Mouse (Mus musculus) midbrain, embryonic 16.5 days (tissue): ENCODE results near the gene Strada. TPM values are rescaled to one million over a fixed set of nuclear protein-coding genes. Genes with fewer than 3 reads are reported as not detected.

Experiments
- ATAC-seq: fragments of 200-750 bp; cut with Nextera tagmentation; 2 replicates; pipeline ENCODE4 v1.8.0; 2017; ENCODE audit warnings: moderate TSS enrichment
- H3K27ac ChIP-seq: fragments of 300-500 bp; sonication (generic); 2 replicates; pipeline ENCODE4 v1.5.1; 2014; ENCODE audit warnings: mild to moderate bottlenecking, low read length, mixed read lengths
- H3K27me3 ChIP-seq: fragments of 300-500 bp; sonication (generic); 2 replicates; pipeline ENCODE4 v1.6.1; 2014; ENCODE audit warnings: low read depth, low read length, mixed read lengths; ENCODE audit not compliant: control insufficient read depth, insufficient read depth
- H3K36me3 ChIP-seq: fragments of 300-500 bp; sonication (generic); 2 replicates; pipeline ENCODE4 v1.6.1; 2014; ENCODE audit warnings: mild to moderate bottlenecking, low read length, moderate library complexity, mixed read lengths; ENCODE audit not compliant: control insufficient read depth, insufficient read depth
- H3K4me1 ChIP-seq: fragments of 300-500 bp; sonication (generic); 2 replicates; pipeline ENCODE4 v1.6.1; 2014; ENCODE audit warnings: mild to moderate bottlenecking, low read length, mixed read lengths; ENCODE audit not compliant: control insufficient read depth, insufficient read depth
- H3K4me2 ChIP-seq: fragments of 300-500 bp; sonication (generic); 2 replicates; pipeline ENCODE4 v1.6.1; 2014; ENCODE audit warnings: mild to moderate bottlenecking, low read length, mixed read lengths
- H3K4me3 ChIP-seq: fragments of 300-500 bp; sonication (generic); 2 replicates; pipeline ENCODE4 v1.5.1; 2014; ENCODE audit warnings: low read depth, mild to moderate bottlenecking, low read length, moderate library complexity, mixed read lengths
- H3K9ac ChIP-seq: fragments of 300-500 bp; sonication (generic); 2 replicates; pipeline ENCODE4 v1.6.1; 2014; ENCODE audit warnings: low read depth, low read length, mixed read lengths
- H3K9me3 ChIP-seq: fragments of 300-500 bp; sonication (generic); replicated peaks from 2 replicates; pipeline ENCODE4 v1.6.1; 2014; ENCODE audit warnings: mild to moderate bottlenecking, low read length, mixed read lengths; ENCODE audit not compliant: control insufficient read depth, poor library complexity, severe bottlenecking
- WGBS: fragments of 180-500 bp; shearing (Covaris S2); extraction: QIAGEN DNeasy Blood & Tissue Kit; methylation state at CpG from one replicate; pipeline ENCODE4 v1.1.7; 2014; 5-methylcytosine and 5-hydroxymethylcytosine counted together
- polyA plus RNA-seq: library from polyadenylated mRNA; unstranded; fragments of >200 nt; fragmentation: Nextera tagmentation; extraction: Ambion mirVana; gene quantifications from 2 replicates; pipeline ENCODE4 v1.2.1, GENCODE M21; 2015

Strada gene
- polyA plus RNA-seq, 1 experiment from 2014 or later: 25.1 TPM

- H3K27ac ChIP-seq: peak within 1 kb of the TSS; percentile 98
- H3K9ac ChIP-seq: peak within 1 kb of the TSS; percentile 96
- no peaks in the 10 kb centered on the region for H3K27me3 ChIP-seq
- H3K4me1 ChIP-seq: peaks cover 26% of the 10 kb centered on the region
- H3K4me2 ChIP-seq: peak within 1 kb of the TSS; percentile 93
- ATAC-seq: peak; percentile 33
- WGBS: 21% methylated on average over 22 of the region's 22 CpGs
- no peaks in the 10 kb centered on the region for H3K9me3 ChIP-seq
- peaks cover 23% of the 10 kb centered on the region for H3K36me3 ChIP-seq
- peak within 1 kb of the TSS; percentile 78 for H3K4me3 ChIP-seq
These were observed 40.9 kb downstream of the Strada start, which contains the start of the genes Gm10840 and Limd2 for GRCm38 (mm10) chr11:106160841-106161721. Gm10840 (plus strand) TSS chr11:106160850. Limd2 (minus strand) TSS chr11:106160860.

- ATAC-seq: peak; percentile 69
- H3K4me2 ChIP-seq: peak overlapping the region; percentile 93
These were observed 41.8 kb downstream of the Strada start for GRCm38 (mm10) chr11:106159921-106160840.

GRCm38 (mm10) chr11:106159216-106159920 lies 42.6 kb downstream of the Strada start:
- ATAC-seq: peak; percentile 59
- H3K36me3 ChIP-seq: peaks cover 26% of the 10 kb centered on the region
- H3K9ac ChIP-seq: peak overlapping the region; percentile 96
- no peaks in the 10 kb centered on the region for H3K9me3 ChIP-seq
- peaks cover 26% of the 10 kb centered on the region for H3K4me1 ChIP-seq
- H3K4me3 ChIP-seq: peak overlapping the region; percentile 78
- 2% methylated on average over 24 of the region's 25 CpGs for WGBS
- peak overlapping the region; percentile 93 for H3K4me2 ChIP-seq
- peak overlapping the region; percentile 98 for H3K27ac ChIP-seq
- H3K27me3 ChIP-seq: no peaks in the 10 kb centered on the region

More at GRCm38 (mm10) chr11:106159921-106160840, 41.8 kb downstream of the Strada start:
- H3K9me3 ChIP-seq: no peaks in the 10 kb centered on the region
- H3K4me3 ChIP-seq: peak overlapping the region; percentile 78
- no peaks in the 10 kb centered on the region for H3K27me3 ChIP-seq
- under 1% methylated on average over 50 of the region's 106 CpGs for WGBS
- H3K36me3 ChIP-seq: peaks cover 23% of the 10 kb centered on the region
- H3K9ac ChIP-seq: peak overlapping the region; percentile 96
- H3K4me1 ChIP-seq: peaks cover 26% of the 10 kb centered on the region
- H3K27ac ChIP-seq: peak overlapping the region; percentile 98

GRCm38 (mm10) chr11:106158930-106159215 lies 43.1 kb downstream of the Strada start:
- H3K4me2 ChIP-seq: peak overlapping the region; percentile 93
- no peaks in the 10 kb centered on the region for H3K27me3 ChIP-seq
- peak overlapping the region; percentile 96 for H3K9ac ChIP-seq
- H3K36me3 ChIP-seq: peaks cover 24% of the 10 kb centered on the region
- no peaks in the 10 kb centered on the region for H3K9me3 ChIP-seq
- 36% methylated on average over 9 of the region's 9 CpGs for WGBS
- H3K4me3 ChIP-seq: peak overlapping the region; percentile 78
- H3K4me1 ChIP-seq: peaks cover 26% of the 10 kb centered on the region
- peak; percentile 29; the same call in 1 of the 2 replicates for ATAC-seq
- peak overlapping the region; percentile 98 for H3K27ac ChIP-seq

- peak overlapping the region; percentile 78 for H3K4me3 ChIP-seq
- WGBS: 50% methylated on average over 14 of the region's 14 CpGs
- peak overlapping the region; percentile 93 for H3K4me2 ChIP-seq
- H3K4me1 ChIP-seq: peaks cover 26% of the 10 kb centered on the region
- ATAC-seq: no peak
- H3K27me3 ChIP-seq: no peaks in the 10 kb centered on the region
- peak overlapping the region; percentile 98 for H3K27ac ChIP-seq
- peak overlapping the region; percentile 96 for H3K9ac ChIP-seq
- no peaks in the 10 kb centered on the region for H3K9me3 ChIP-seq
- peaks cover 19% of the 10 kb centered on the region for H3K36me3 ChIP-seq
These were observed 43.7 kb downstream of the Strada start for GRCm38 (mm10) chr11:106158081-106158929.

GRCm38 (mm10) chr11:106157154-106157553 lies 44.8 kb downstream of the Strada start:
- H3K36me3 ChIP-seq: peaks cover 26% of the 10 kb centered on the region
- H3K4me2 ChIP-seq: no peak overlapping the region
- no peak overlapping the region for H3K9ac ChIP-seq
- H3K9me3 ChIP-seq: no peaks in the 10 kb centered on the region
- peaks cover 26% of the 10 kb centered on the region for H3K4me1 ChIP-seq
- no peak for ATAC-seq
- no peak overlapping the region for H3K4me3 ChIP-seq
- H3K27me3 ChIP-seq: no peaks in the 10 kb centered on the region
- H3K27ac ChIP-seq: no peak overlapping the region
- 93% methylated on average over 7 of the region's 7 CpGs for WGBS

GRCm38 (mm10) chr11:106156257-106156656 lies 45.7 kb downstream of the Strada start:
- Histone ChIP-seq H3K4me2 (no peak overlapping the region), H3K27ac (no peak overlapping the region), H3K4me1 (peaks cover 23% of the 10 kb centered on the region), H3K9ac (no peak overlapping the region), H3K27me3 (no peaks in the 10 kb centered on the region), H3K4me3 (no peak overlapping the region), H3K36me3 (peaks cover 32% of the 10 kb centered on the region), H3K9me3 (no peaks in the 10 kb centered on the region)
- WGBS: 81% methylated on average over 1 of the region's 1 CpGs
- ATAC-seq: no peak

GRCm38 (mm10) chr11:106155761-106156160 lies 46.2 kb downstream of the Strada start:
- Histone ChIP-seq H3K4me1 (peaks cover 18% of the 10 kb centered on the region), H3K27me3 (no peaks in the 10 kb centered on the region), H3K9me3 (no peaks in the 10 kb centered on the region), H3K4me3 (no peak overlapping the region), H3K9ac (0 out of 2 replicates have a peak overlapping the region, but pooled peaks have one; percentile 20), H3K4me2 (no peak overlapping the region), H3K27ac (no peak overlapping the region), H3K36me3 (peaks cover 35% of the 10 kb centered on the region)
- no peak for ATAC-seq
- WGBS: 90% methylated on average over 3 of the region's 3 CpGs
